Mouse (Mus musculus) adipocyte (in vitro differentiated cells): ENCODE results near the gene Abhd12b.
A peak's percentile ranks its signal among the peaks of the same experiment; 100 is the strongest.

Experiments used
- DNase-seq: peaks from one replicate; pipeline ENCODE4 v3.0.0-alpha.2; 2016; ENCODE audit warnings: low spot score

Gene Abhd12b

DNA sequence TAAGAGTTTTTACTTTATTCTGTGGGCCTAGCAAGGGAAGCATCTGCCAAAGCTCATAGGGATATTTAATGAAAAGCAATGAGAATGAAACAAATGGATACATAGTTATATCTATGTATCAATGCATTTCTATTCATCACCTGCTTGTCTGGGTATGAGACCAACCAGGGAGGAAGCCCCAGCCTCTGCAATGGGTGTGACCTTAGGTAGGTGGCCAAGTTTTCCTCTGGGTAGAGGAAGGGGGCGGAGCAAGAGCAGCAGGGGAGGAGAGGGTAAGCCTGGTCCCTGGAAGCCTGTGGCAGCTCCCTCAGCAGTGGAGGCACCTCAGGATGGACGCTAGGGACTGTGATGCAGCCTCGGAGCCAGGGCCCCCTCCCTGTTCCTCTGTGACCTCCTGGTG, at the start of gene Abhd12b:
Gene Abhd12b (plus strand): TSS at position 301 of the 400 bp plus-strand sequence.
- no peak for DNase-seq

DNA sequence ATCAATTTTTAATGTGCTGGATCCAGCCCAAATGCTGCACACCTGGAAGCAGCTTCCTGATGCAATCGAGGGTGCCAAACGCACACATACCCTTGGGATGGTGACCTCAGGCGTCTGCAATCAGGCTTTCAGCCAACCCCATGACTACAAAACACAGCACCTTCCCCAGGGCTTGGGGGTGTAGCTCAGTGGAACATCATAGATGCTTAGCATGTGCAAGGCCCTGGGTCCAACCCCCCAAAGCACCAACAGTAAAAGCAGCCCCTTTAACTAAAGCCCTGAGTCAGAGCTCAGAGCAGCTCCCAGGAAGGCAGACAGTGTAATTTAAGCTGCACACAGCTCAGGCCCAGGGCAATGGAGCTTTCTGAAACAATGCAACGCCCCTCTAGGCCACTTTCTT, 49.7 kb upstream of the Abhd12b start:
- no peak for DNase-seq

GRCm38 (mm10) chr12:70104776-70105420, 49.0 kb upstream of the Abhd12b start:
- no peak for DNase-seq

GRCm38 (mm10) chr12:70105885-70106284, 48.1 kb upstream of the Abhd12b start:
- DNase-seq, result no peak

DNA sequence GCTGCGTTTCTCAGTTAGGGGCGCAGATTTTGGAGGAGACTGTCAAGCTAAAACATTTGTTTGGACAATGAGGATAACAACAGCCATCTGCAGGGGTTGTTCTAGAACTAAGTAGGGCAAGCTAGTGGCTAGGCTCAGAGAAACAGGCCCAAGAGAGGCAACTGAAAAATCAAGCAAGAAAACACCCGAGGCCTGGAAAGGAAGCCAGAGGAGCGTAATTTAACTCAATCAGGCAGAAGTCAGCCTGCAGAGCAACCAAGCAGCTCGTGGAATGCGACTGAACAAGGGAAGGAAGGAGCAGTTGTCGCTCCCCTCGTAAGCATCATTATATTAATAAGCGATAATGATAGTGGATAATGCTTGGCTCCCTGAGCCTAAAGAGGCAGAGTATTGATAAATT, 47.4 kb upstream of the Abhd12b start:
- no peak for DNase-seq

GRCm38 (mm10) chr12:70108104-70108503, 45.8 kb upstream of the Abhd12b start:
- DNase-seq, result no peak

DNA sequence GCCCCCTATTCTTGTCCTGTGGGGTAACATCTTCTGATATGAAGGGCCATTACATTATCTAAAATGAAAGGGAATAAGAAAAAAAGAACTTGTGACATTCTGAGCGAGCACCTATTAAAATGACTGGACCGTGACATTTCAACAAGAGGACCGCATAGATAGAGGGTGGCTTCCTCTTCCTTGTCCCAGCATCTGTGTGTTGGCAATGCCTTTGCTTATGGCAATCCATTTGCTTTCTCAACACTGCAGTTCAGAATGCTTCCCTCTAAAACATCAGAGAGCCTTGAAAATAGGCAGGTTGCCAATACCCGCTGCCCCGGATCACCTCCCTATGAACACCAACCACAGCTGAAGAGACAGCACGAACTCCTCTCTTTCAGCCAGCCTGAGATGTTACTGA, 44.0 kb upstream of the Abhd12b start:
- DNase-seq, result no peak

GRCm38 (mm10) chr12:70110375-70111116, 43.4 kb upstream of the Abhd12b start:
- DNase-seq, result no peak

GRCm38 (mm10) chr12:70111117-70111366, 42.9 kb upstream of the Abhd12b start:
- no peak for DNase-seq

- DNase-seq, result peak; percentile 55
Measured at GRCm38 (mm10) chr12:70111367-70112089, 42.4 kb upstream of the Abhd12b start.

- no peak for DNase-seq
Measured at GRCm38 (mm10) chr12:70112090-70112383, 41.9 kb upstream of the Abhd12b start.

DNA sequence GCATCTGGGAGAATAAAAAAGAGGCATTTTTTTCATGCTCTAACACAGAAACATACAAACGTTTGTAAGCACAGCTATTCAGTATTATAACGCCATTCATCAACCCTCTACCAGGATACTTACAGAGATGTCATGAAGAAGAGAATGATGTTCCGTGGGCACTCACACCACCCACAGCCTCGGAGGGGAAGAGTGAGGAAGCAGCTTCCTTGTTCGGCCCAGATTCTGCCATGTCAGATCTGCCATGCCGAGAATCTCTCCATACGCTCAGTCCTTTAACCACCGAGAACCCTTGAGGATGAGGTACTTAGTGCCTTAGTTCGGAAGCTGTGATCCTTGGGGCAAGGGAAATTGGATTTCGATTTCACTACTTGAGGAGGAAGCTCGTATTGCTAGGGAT, 40.6 kb upstream of the Abhd12b start, which contains the start of gene Nin:
Gene Nin (minus strand): TSS at position 367 of the 400 bp plus-strand sequence.
- no peak for DNase-seq

- peak; percentile 10 for DNase-seq
Measured at GRCm38 (mm10) chr12:70117146-70117545, 36.8 kb upstream of the Abhd12b start.

DNA sequence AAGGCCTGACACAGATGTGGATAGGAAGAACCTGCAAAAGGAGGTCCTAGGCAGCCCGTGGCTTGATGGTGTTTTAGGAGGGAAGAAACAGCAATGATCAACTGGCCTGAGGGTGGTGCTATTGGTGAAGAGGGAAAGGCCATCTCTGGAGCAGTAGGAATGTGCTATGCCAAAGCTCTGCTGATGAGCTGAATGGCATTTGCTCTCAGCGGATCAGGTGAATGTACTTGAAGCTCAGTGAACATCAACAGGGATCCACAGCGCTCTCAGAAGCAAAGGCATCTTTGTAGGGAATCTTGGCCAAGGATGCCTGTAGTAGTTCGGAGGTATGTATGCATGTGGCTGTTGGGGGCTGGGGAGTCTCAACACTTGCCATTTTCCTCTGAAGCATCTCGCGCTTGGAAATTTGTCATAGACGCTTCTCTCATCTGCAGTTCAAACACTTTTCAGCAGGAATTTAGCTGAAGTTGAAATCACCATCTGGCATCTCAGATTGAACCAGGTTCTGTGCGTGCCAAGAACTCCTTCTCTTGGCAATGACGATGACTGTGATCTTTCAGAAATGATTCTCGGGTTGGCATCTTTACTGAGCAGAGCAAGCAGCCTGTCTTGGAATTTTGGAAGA, 35.1 kb upstream of the Abhd12b start:
- no peak for DNase-seq

- DNase-seq, result no peak
Measured at GRCm38 (mm10) chr12:70119552-70119951, 34.4 kb upstream of the Abhd12b start.

DNA sequence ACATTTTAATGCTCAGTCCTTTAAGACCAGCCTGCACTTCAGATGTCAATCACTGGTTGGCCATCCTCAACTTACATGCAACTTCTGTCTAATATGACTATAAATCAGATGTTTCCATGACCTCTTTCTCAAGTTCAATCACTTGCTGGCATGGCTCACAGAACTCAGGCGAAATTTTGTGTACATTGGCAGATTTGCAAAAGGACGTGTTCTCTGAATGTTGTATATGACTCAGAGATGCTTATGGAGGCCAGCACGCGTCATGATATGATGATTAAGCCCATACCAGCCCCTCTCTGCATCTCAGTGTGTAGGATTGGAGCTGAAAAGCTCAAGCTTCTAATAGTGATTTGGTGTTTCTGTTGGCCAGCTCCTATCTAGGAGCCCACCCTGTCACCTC, 27.3 kb upstream of the Abhd12b start:
- peak; percentile 16 for DNase-seq

DNA sequence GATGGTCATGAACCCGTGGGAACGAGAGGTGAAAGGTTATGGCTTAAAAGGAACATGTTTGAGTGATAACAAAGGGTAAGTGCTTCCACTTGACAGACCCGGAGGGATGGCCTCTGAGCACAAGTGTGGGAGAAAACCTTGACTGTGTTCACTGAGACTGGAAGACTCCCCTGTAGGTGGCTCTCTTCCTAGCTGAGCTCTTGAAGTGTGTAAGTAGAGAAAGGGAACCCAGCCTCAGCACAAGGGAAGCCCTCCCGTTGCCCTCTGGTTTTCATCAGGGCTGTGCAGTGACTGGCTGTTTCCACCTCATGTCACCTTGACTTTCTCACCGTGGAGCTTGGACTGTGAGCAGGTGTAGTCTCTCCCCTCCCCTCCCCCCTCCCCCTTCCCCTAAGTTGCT, 24.8 kb upstream of the Abhd12b start:
- DNase-seq, result no peak

- no peak for DNase-seq
Measured at GRCm38 (mm10) chr12:70131042-70131675, 22.8 kb upstream of the Abhd12b start.

DNA sequence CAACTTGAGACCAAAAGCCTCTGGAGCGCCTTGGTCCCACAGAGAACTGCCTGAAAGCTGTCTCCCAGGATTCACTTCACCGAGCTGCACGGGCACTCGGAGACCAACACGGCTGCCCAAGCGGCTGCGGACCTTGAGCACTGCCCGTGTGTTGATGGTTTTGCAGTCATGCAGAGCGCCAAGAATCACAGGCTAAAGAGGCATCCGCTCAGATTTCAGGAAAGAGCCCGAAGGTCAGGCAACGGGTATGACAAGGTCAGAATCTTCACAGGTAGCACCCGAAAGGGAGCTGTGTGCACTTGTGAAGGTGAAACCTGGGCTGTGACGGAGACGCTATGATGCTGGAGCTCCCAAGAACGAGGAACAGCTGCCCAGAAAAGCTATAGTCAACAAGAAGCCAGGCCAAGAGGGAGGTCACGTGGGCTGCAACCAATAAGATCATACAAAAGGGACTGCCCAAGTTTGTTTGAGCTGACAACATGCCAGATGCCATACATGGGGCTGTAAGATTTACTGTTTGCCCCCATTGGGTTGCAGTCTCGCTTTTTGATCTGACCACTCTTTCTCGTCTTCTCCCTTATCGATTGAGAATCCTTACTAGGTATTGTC, 19.2 kb upstream of the Abhd12b start:
- no peak for DNase-seq

GRCm38 (mm10) chr12:70136185-70136756, 17.7 kb upstream of the Abhd12b start:
- no peak for DNase-seq

DNA sequence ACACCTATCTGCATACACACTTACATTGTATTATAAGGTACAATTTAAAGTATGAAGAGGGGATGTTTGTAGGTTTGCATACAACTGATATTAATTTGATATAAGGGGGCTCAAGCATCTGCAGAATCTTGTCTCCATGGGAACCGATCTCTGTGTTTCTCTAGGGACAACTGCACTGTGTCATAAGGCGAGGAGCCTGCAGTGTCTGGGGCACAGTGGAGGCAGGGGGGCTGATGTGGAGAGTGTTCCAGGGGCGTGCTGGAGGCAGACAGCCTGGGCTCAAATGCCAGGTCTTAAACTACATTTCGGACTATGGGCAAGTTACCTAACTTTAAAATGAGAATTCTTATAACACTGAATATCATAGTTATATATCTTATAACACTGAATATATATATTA, 16.8 kb upstream of the Abhd12b start:
- DNase-seq, result no peak

GRCm38 (mm10) chr12:70137626-70138025, 16.3 kb upstream of the Abhd12b start:
- DNase-seq, result no peak
